Mouse (Mus musculus): ENCODE results near the gene Arf6. TPM values are rescaled to one million over a fixed set of nuclear protein-coding genes. Genes with fewer than 3 reads are reported as not detected.
A peak's percentile ranks its signal among the peaks of the same experiment; 100 is the strongest.

Gene Arf6
- total and polyA plus RNA-seq, 2 experiments from 2014 or later, result 52.9 to 110 TPM

GRCm38 (mm10) chr12:69363899-69364762, 7.8 kb upstream of the Arf6 start:
- peak overlapping the region; percentile 46 for H3K4me3 ChIP-seq (ENCODE audit: low read depth, low read length)
- TF ChIP-seq CTCF (IDR thresholded peaks at IDR 0.05; ENCODE audit: low read depth), result peak; percentile 49
- H3K36me3 ChIP-seq (ENCODE audit: insufficient read depth), result no peaks in the 10 kb centered on the region
- WGBS, result 4% methylated on average over 32 of the region's 32 CpGs
- ATAC-seq (no peak), DNase-seq (peak; percentile 26)
- H3K9ac ChIP-seq, result peak overlapping the region; percentile 37
- no peaks in the 10 kb centered on the region for H3K4me1 ChIP-seq (ENCODE audit: insufficient read depth)
- peak overlapping the region; percentile 83 for H3K4me2 ChIP-seq (ENCODE audit: low read depth)
- no peak overlapping the region for H3K27ac ChIP-seq (ENCODE audit: low read depth, low read length)
- no peaks in the 10 kb centered on the region for H3K9me3 ChIP-seq (ENCODE audit: low read length)
- no peaks in the 10 kb centered on the region for H3K27me3 ChIP-seq (ENCODE audit: insufficient read depth, low read length)

- 82% methylated on average over 7 of the region's 7 CpGs for WGBS
These were observed 6.2 kb upstream of the Arf6 start for GRCm38 (mm10) chr12:69365757-69366156.

GRCm38 (mm10) chr12:69366424-69366823, 5.5 kb upstream of the Arf6 start:
- DNase-seq (no peak), ATAC-seq (no peak)
- peak; percentile 37 for TF ChIP-seq CTCF (IDR thresholded peaks at IDR 0.05; ENCODE audit: low read depth)
- Histone ChIP-seq H3K4me2 (ENCODE audit: low read depth) (no peak overlapping the region), H3K9ac (no peak overlapping the region), H3K4me1 (ENCODE audit: insufficient read depth) (no peaks in the 10 kb centered on the region), H3K9me3 (ENCODE audit: low read length) (no peaks in the 10 kb centered on the region), H3K4me3 (ENCODE audit: low read depth, low read length) (no peak overlapping the region), H3K36me3 (ENCODE audit: insufficient read depth) (no peaks in the 10 kb centered on the region), H3K27ac (ENCODE audit: low read depth, low read length) (no peak overlapping the region), H3K27me3 (ENCODE audit: insufficient read depth, low read length) (no peaks in the 10 kb centered on the region)

More at GRCm38 (mm10) chr12:69365757-69366156, 6.2 kb upstream of the Arf6 start:
- Histone ChIP-seq H3K36me3 (ENCODE audit: insufficient read depth) (no peaks in the 10 kb centered on the region), H3K4me2 (ENCODE audit: low read depth) (no peak overlapping the region), H3K27me3 (ENCODE audit: insufficient read depth, low read length) (no peaks in the 10 kb centered on the region), H3K4me3 (ENCODE audit: low read depth, low read length) (no peak overlapping the region), H3K27ac (ENCODE audit: low read depth, low read length) (no peak overlapping the region), H3K4me1 (ENCODE audit: insufficient read depth) (no peaks in the 10 kb centered on the region), H3K9me3 (ENCODE audit: low read length) (no peaks in the 10 kb centered on the region), H3K9ac (no peak overlapping the region)
- no peak for ATAC-seq
- no peak for DNase-seq
- TF ChIP-seq CTCF (IDR thresholded peaks at IDR 0.05; ENCODE audit: low read depth), result no peak

- Histone ChIP-seq H3K4me3 (ENCODE audit: low read depth, low read length) (no peak overlapping the region), H3K9ac (no peak overlapping the region), H3K36me3 (ENCODE audit: insufficient read depth) (no peaks in the 10 kb centered on the region), H3K4me2 (ENCODE audit: low read depth) (no peak overlapping the region), H3K27me3 (ENCODE audit: insufficient read depth, low read length) (no peaks in the 10 kb centered on the region), H3K9me3 (ENCODE audit: low read length) (no peaks in the 10 kb centered on the region), H3K27ac (ENCODE audit: low read depth, low read length) (no peak overlapping the region), H3K4me1 (ENCODE audit: insufficient read depth) (no peaks in the 10 kb centered on the region)
- no peak for TF ChIP-seq CTCF (IDR thresholded peaks at IDR 0.05; ENCODE audit: low read depth)
- 73% methylated on average over 2 of the region's 2 CpGs for WGBS
- ATAC-seq (no peak), DNase-seq (no peak)
These were observed 4.4 kb upstream of the Arf6 start for GRCm38 (mm10) chr12:69367557-69367956.

GRCm38 (mm10) chr12:69370936-69371335, 1.0 kb upstream of the Arf6 start:
- Histone ChIP-seq H3K27me3 (ENCODE audit: insufficient read depth, low read length) (no peaks in the 10 kb centered on the region), H3K4me3 (ENCODE audit: low read depth, low read length) (peak overlapping the region; percentile 100), H3K27ac (ENCODE audit: low read depth, low read length) (no peak overlapping the region), H3K9me3 (ENCODE audit: low read length) (no peaks in the 10 kb centered on the region), H3K4me1 (ENCODE audit: insufficient read depth) (peaks cover 12% of the 10 kb centered on the region; the same call in 1 of the 2 replicates), H3K36me3 (ENCODE audit: insufficient read depth) (no peaks in the 10 kb centered on the region), H3K4me2 (ENCODE audit: low read depth) (peak overlapping the region; percentile 88), H3K9ac (no peak overlapping the region)
- DNase-seq (no peak), ATAC-seq (no peak)
- TF ChIP-seq CTCF (IDR thresholded peaks at IDR 0.05; ENCODE audit: low read depth), result no peak
- WGBS, result 13% methylated on average over 7 of the region's 7 CpGs

- DNase-seq, result no peak
- Histone ChIP-seq H3K36me3 (ENCODE audit: insufficient read depth) (no peaks in the 10 kb centered on the region), H3K9me3 (ENCODE audit: low read length) (no peaks in the 10 kb centered on the region), H3K27ac (ENCODE audit: low read depth, low read length) (peak overlapping the region; percentile 95), H3K4me3 (ENCODE audit: low read depth, low read length) (peak overlapping the region; percentile 100), H3K9ac (peak overlapping the region; percentile 92), H3K27me3 (ENCODE audit: insufficient read depth, low read length) (no peaks in the 10 kb centered on the region), H3K4me2 (ENCODE audit: low read depth) (peak overlapping the region; percentile 88), H3K4me1 (ENCODE audit: insufficient read depth) (peaks cover 12% of the 10 kb centered on the region; the same call in 1 of the 2 replicates)
- WGBS, result under 1% methylated on average over 24 of the region's 24 CpGs
- peak; percentile 58 for TF ChIP-seq CTCF (IDR thresholded peaks at IDR 0.05; ENCODE audit: low read depth)
- peak; percentile 87 for ATAC-seq
These were observed 513 bp upstream of the Arf6 start for GRCm38 (mm10) chr12:69371421-69371853.

- Histone ChIP-seq H3K27me3 (ENCODE audit: insufficient read depth, low read length) (no peaks in the 10 kb centered on the region), H3K9me3 (ENCODE audit: low read length) (no peaks in the 10 kb centered on the region), H3K36me3 (ENCODE audit: insufficient read depth) (no peaks in the 10 kb centered on the region), H3K27ac (ENCODE audit: low read depth, low read length) (peak overlapping the region; percentile 95), H3K4me1 (ENCODE audit: insufficient read depth) (peaks cover 12% of the 10 kb centered on the region; the same call in 1 of the 2 replicates), H3K9ac (peak overlapping the region; percentile 92), H3K4me2 (ENCODE audit: low read depth) (peak overlapping the region; percentile 88), H3K4me3 (ENCODE audit: low read depth, low read length) (peak overlapping the region; percentile 100)
- 0 out of 2 replicates have a peak, but pooled peaks have one; percentile 0 for ATAC-seq
- WGBS, result under 1% methylated on average over 42 of the region's 42 CpGs
- peak; percentile 25 for DNase-seq
- no peak for TF ChIP-seq CTCF (IDR thresholded peaks at IDR 0.05; ENCODE audit: low read depth)
These were observed 881 bp downstream of the Arf6 start for GRCm38 (mm10) chr12:69372731-69373331.
